In genomic region chr3:81029909-81030308, GRCm38 (mm10) we compare ENCODE assay signal across 26 mouse cellular contexts. TPM values are rescaled to one million over a fixed set of nuclear protein-coding genes. Genes with fewer than 3 reads are reported as not detected.
"Had no signal": no experiment of that assay in that cellular context is flagged by ENCODE, and none has a peak within 500 bp of the region (broad histone marks: within the 10 kb centered on the region; RNA-seq: fewer than 3 reads in every experiment).

No protein-coding gene starts in this region.

- H3K27ac ChIP-seq: heart, adult 2 months; heart, embryonic 13.5 days; heart, embryonic 15.5 days; hindbrain, embryonic 14.5 days; intestine, embryonic 15.5 days; layer of hippocampus, adult 2 months; left cerebral cortex, adult 2 months; limb, embryonic 12.5 days; liver, embryonic 13.5 days; liver, embryonic 15.5 days had no signal

- H3K4me3 ChIP-seq: heart, adult 2 months; heart, embryonic 13.5 days; heart, embryonic 15.5 days; intestine, embryonic 15.5 days; layer of hippocampus, adult 2 months; left cerebral cortex, adult 2 months; limb, embryonic 10.5 days; limb, embryonic 12.5 days; liver, embryonic 13.5 days; liver, embryonic 15.5 days had no signal

- H3K4me1 ChIP-seq: heart, embryonic 13.5 days; heart, embryonic 15.5 days; intestine, embryonic 15.5 days; liver, embryonic 13.5 days; liver, embryonic 15.5 days had no signal

- DNase-seq: gastrocnemius, postnatal 14 days; gastrocnemius, postnatal 36 days; heart, adult 11 months; heart, adult 2 months; heart, postnatal 14 days; heart, postnatal 36 days; kidney, adult 18-20 months; kidney, adult 8-10 months; kidney, postnatal 10 days; kidney, postnatal 25 days; kidney, postnatal 4 days; layer of hippocampus, adult 9-11 months; layer of hippocampus, postnatal 36 days; liver; liver, embryonic 13.5 days had no signal

RNA-seq across cellular contexts. Expression of gene Pdgfc, which starts 6.3 kb away (rescaled TPM):
- total RNA-seq: hematopoietic stem cell, adult 5-6 weeks had no signal
- polyA plus RNA-seq: inflammation-experienced regulatory T-cells, adult 6 months had no signal
